Mouse (Mus musculus) mammary gland, adult 2 months (tissue): ENCODE results near the gene Cmtm4. TPM values are rescaled to one million over a fixed set of nuclear protein-coding genes. Genes with fewer than 3 reads are reported as not detected.

ENCODE experiments used
- polyA plus RNA-seq: library from polyadenylated mRNA; depleted of rRNA; stranded (reverse); fragments of >200 nt; gene quantifications from 2 replicates; pipeline ENCODE4 v1.2.3, GENCODE M21; 2012; ENCODE audit warnings: low replicate concordance; rRNA removed

The Cmtm4 gene
- 8.6 and 12.2 TPM in 2 replicates for polyA plus RNA-seq

GRCm38 (mm10) chr8:104395703-104396357 lies at the start of gene Cmtm4:
Gene Cmtm4, minus strand, starts transcription at chr8:104395807.

DNA sequence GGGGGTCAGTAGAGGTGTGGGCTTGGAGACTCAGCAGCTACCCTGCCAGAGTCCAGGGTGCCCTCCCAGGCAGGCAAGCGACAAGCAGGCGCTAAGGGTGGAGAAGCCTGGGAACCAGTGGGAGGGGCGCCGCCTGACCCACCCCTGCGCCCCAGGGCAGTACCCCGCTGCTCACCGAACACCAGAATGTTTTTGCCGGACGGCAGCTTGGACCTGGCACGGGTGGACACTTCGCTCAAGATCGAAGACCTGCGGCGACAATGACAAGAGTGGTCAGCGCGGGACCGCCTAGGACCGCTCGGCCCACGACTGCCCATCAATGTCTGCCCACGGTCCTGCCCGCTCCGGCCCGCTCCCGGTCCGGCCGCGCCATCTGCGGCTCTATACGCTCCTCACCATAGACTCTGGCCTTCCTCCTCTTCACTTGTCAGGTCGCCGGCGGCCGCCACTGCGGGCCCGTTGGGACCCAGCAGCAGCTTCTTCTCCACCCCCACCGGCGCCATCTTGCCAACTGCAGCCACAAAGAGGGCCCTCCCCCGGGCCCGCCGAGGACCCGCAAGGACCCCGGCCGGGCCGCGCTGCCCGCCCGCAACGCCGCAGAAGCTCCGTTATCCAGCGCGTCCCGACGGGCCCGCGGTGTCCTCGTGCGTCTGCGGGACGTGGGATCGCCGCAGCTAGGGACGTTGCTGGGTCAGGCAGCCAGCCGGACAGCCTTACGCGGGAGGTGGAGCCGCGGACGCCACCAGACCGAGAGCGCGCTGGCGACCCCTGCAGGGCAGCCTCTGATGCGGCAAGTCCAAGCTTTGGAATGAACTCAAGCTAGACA lies 46.9 kb upstream of the Cmtm4 start, which contains the start of gene Dync1li2:
Gene Dync1li2, minus strand, starts transcription at position 749 of the 826 bp plus-strand sequence.

GRCm38 (mm10) chr8:104339229-104339982 lies 56.2 kb downstream of the Cmtm4 start, which contains the start of gene Cmtm3:
Gene Cmtm3, plus strand, starts transcription at chr8:104339410.

GRCm38 (mm10) chr8:104321930-104322329 lies 73.7 kb downstream of the Cmtm4 start, which contains the start of gene Cmtm2b:
Gene Cmtm2b, plus strand, starts transcription at chr8:104322230.

GRCm38 (mm10) chr8:104321267-104321666 lies 74.3 kb downstream of the Cmtm4 start, which contains the start of gene Gm11020:
Gene Gm11020, plus strand, starts transcription at chr8:104321567.

GRCm38 (mm10) chr8:104309441-104310155 lies 86.0 kb downstream of the Cmtm4 start, which contains the start of the genes Gm45711 and Cmtm1:
Gene Gm45711, minus strand, starts transcription at chr8:104310081.
Gene Cmtm1, minus strand, starts transcription at chr8:104310145.

Other genes starting within 250 kb of the Cmtm4 start
- 1.7 and 1.8 TPM in 2 replicates for gene Bean1, start 225.4 kb downstream of the Cmtm4 start, polyA plus RNA-seq
- 32.8 and 33.2 TPM in 2 replicates for gene Tk2, start 147.2 kb downstream of the Cmtm4 start, polyA plus RNA-seq
- 6.5 and 12.9 TPM in 2 replicates for gene Cklf, start 144.9 kb downstream of the Cmtm4 start, polyA plus RNA-seq
- gene Cmtm2a, start 102.6 kb downstream of the Cmtm4 start, polyA plus RNA-seq = not detected in 2 replicates
- gene Gm45711, start 85.7 kb downstream of the Cmtm4 start, polyA plus RNA-seq = not detected in 2 replicates
- not detected in 2 replicates for gene Cmtm1, start 85.7 kb downstream of the Cmtm4 start, polyA plus RNA-seq
- gene Gm11020, start 74.2 kb downstream of the Cmtm4 start, polyA plus RNA-seq = not detected in 2 replicates
- 0.23 TPM in 1 of 2 replicates, not detected in the other for gene Cmtm2b, start 73.6 kb downstream of the Cmtm4 start, polyA plus RNA-seq
- 187 and 269 TPM in 2 replicates for gene Cmtm3, start 56.4 kb downstream of the Cmtm4 start, polyA plus RNA-seq
- 8.6 and 20.6 TPM in 2 replicates for gene Dync1li2, start 47.2 kb upstream of the Cmtm4 start, polyA plus RNA-seq
- gene Terb1, start 114.1 kb upstream of the Cmtm4 start, polyA plus RNA-seq = 0.09 and 0.16 TPM in 2 replicates
- gene Nae1, start 138.8 kb upstream of the Cmtm4 start, polyA plus RNA-seq = 5.0 and 16.3 TPM in 2 replicates
- gene Car7, start 138.9 kb upstream of the Cmtm4 start, polyA plus RNA-seq = 5.7 and 6.5 TPM in 2 replicates
- 7.0 and 9.4 TPM in 2 replicates for gene Pdp2, start 195.6 kb upstream of the Cmtm4 start, polyA plus RNA-seq
- 0.04 and 0.37 TPM in 2 replicates for gene Cdh16, start 228.6 kb upstream of the Cmtm4 start, polyA plus RNA-seq
- gene Rrad, start 235.5 kb upstream of the Cmtm4 start, polyA plus RNA-seq = 7.4 and 16.4 TPM in 2 replicates
- 36.8 and 39.0 TPM in 2 replicates for gene Ciao2b, start 246.2 kb upstream of the Cmtm4 start, polyA plus RNA-seq